Mouse (Mus musculus) kidney, adult 2 months (tissue): ENCODE results near the gene Smg6.

Source experiments
- CTCF ChIP-seq: fragments of 200-500 bp; conservative IDR thresholded peaks from 2 replicates; pipeline ENCODE4 v1.5.1; 2011; ENCODE audit warnings: low read depth, mild to moderate bottlenecking, control low read depth, low read length, moderate library complexity, mixed read lengths; ENCODE audit not compliant: insufficient read depth, insufficient read length
- POLR2A ChIP-seq: fragments of 200-500 bp; IDR thresholded peaks from one replicate; pipeline ENCODE4 v1.6.1; 2011; ENCODE audit warnings: low read depth, low read length, control low read depth

- TF ChIP-seq CTCF: no peak
- TF ChIP-seq POLR2A: no peak
Observed at GRCm38 (mm10) chr11:75073696-75074095, 148.1 kb downstream of the Smg6 start.
